Mouse (Mus musculus) right cerebral cortex, postnatal 4 days (tissue): ENCODE data around the gene Bace1.

Source experiments
- DNase-seq: peaks from one replicate; pipeline ENCODE4 v3.0.0-alpha.2; 2022

Bace1 gene

DNA sequence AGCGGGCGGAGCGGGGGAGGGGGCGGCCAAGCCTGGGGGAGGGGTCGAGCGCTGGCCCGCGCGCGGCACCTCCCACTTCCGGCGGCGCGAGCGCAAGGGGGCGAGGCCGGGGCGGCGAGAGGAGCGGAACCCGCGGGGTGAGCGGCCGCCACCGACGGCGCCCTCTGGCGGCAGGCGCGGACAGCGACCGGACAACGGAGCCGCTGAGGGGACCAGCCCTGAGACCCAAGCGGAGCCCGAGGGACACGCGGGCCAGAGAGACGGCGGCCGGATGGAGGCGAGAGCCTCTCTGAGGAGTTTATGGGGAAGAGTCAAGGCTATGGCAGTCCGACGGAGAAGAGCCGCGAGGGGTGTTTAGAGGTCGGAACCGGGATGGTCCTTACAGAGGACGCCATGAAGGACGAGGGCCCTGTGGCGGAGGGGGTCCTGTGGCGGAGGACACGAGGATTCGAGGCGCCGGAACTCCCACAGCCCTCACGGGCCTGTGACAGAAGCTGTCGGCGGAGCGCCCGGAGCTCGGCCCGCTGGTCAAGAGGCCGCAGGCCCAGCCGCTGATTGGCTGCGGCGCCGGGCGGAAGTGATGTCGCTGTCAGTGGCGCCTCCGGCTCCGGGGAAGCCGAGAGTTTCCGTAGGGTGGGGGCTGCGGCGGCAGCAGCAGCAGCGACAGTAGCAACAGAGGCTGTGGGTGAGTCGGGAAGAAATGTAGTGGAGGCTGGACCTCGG, 68.1 kb downstream of the Bace1 start, which contains the start of the genes Pcsk7 and Rnf214:
Pcsk7 (plus strand) TSS at position 143 of the 723 bp plus-strand sequence.
Rnf214 (minus strand) TSS at position 557 of the 723 bp plus-strand sequence.
- DNase-seq: peak; percentile 91

- DNase-seq: no peak
Measured at GRCm38 (mm10) chr9:45907078-45907428, 68.7 kb downstream of the Bace1 start.

DNA sequence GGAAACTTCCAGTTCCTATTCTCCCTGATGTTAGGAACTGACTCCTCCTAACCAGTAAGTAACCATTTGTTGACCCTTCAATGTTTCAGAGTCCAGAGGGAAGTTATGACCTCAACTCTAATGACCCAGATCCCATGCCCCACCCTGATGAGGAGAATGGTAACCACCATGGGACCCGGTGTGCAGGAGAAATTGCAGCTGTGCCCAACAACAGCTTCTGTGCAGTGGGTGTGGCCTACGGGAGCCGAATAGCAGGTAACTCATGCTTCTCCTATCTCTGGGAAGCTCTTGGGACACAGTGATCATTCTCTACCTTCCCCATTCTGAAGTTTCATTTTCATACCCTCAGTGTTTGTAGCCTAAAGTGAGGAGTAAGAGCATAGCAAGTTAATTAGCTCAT, 72.6 kb downstream of the Bace1 start:
- DNase-seq: no peak

GRCm38 (mm10) chr9:45911673-45912072, 73.3 kb downstream of the Bace1 start:
- DNase-seq: peak; percentile 50
